Mouse (Mus musculus) forebrain, embryonic 15.5 days (tissue): ENCODE measurements at regions not wholly inside any gene's neighbourhood (a gene's known extent, or its start where the extent isn't known, plus 50 kb on each side); places are given as distances from the start of the nearest gene placed in this dataset.

Experiments used
- ATAC-seq: fragments of 200-750 bp; cut with Nextera tagmentation; replicated peaks from 2 replicates; pipeline ENCODE4 v1.8.0; 2017; ENCODE audit warnings: mild to moderate bottlenecking, moderate TSS enrichment, moderate library complexity
- H3K27ac ChIP-seq: fragments of 300-500 bp; sonication (generic); replicated peaks from 2 replicates; pipeline ENCODE4 v1.5.1; 2015; ENCODE audit warnings: mild to moderate bottlenecking, inconsistent platforms
- H3K27me3 ChIP-seq: fragments of 300-500 bp; sonication (generic); 2 replicates; pipeline ENCODE4 v1.6.1; 2015; ENCODE audit warnings: inconsistent platforms
- H3K36me3 ChIP-seq: fragments of 300-500 bp; sonication (generic); 2 replicates; pipeline ENCODE4 v1.6.1; 2015; ENCODE audit warnings: mild to moderate bottlenecking, inconsistent platforms
- H3K4me1 ChIP-seq: fragments of 300-500 bp; sonication (generic); 2 replicates; pipeline ENCODE4 v1.6.1; 2015; ENCODE audit warnings: inconsistent platforms
- H3K4me2 ChIP-seq: fragments of 300-500 bp; sonication (generic); replicated peaks from 2 replicates; pipeline ENCODE4 v1.6.1; 2015; ENCODE audit warnings: mild to moderate bottlenecking, inconsistent platforms
- H3K4me3 ChIP-seq: fragments of 300-500 bp; sonication (generic); 2 replicates; pipeline ENCODE4 v1.5.1; 2015; ENCODE audit warnings: mild to moderate bottlenecking, inconsistent platforms
- H3K9ac ChIP-seq: fragments of 300-500 bp; sonication (generic); replicated peaks from 2 replicates; pipeline ENCODE4 v1.6.1; 2015; ENCODE audit warnings: mild to moderate bottlenecking, inconsistent platforms
- H3K9me3 ChIP-seq: fragments of 300-500 bp; sonication (generic); 2 replicates; pipeline ENCODE4 v1.6.1; 2016; ENCODE audit warnings: inconsistent platforms
- WGBS: fragments of 180-500 bp; shearing (Covaris S2); methylation state at CpG from one replicate; pipeline ENCODE4 v1.1.7; 2015; ENCODE audit warnings: mixed read lengths; 5-methylcytosine and 5-hydroxymethylcytosine counted together

DNA sequence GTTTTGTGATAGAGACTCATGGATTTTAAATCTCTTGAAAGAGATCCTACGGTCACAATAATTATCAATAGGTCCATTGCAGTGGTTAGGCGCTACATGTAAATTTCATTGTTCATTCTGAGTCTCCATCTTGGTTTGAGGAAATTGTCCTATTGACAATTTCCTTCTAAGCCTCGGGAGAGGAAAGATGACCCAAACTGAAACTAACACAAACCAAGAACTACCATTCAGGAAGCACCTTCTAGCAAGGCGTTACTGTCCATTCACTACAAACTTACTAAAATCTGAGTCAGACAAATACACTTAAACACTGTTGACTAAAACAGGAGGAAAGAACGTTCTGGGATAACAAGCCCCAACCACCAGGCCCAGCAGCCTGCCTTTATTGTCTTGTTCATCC, 140.1 kb upstream of the Olig3 start:
- 86% methylated on average over 5 of the region's 5 CpGs for WGBS
- H3K4me1 ChIP-seq, result no peaks in the 10 kb centered on the region
- ATAC-seq, result no peak
- H3K4me2 ChIP-seq, result no peak overlapping the region
- no peak overlapping the region for H3K27ac ChIP-seq
- no peaks in the 10 kb centered on the region for H3K27me3 ChIP-seq
- no peak overlapping the region for H3K4me3 ChIP-seq
- no peaks in the 10 kb centered on the region for H3K9me3 ChIP-seq
- H3K9ac ChIP-seq, result no peak overlapping the region
- H3K36me3 ChIP-seq, result no peaks in the 10 kb centered on the region

DNA sequence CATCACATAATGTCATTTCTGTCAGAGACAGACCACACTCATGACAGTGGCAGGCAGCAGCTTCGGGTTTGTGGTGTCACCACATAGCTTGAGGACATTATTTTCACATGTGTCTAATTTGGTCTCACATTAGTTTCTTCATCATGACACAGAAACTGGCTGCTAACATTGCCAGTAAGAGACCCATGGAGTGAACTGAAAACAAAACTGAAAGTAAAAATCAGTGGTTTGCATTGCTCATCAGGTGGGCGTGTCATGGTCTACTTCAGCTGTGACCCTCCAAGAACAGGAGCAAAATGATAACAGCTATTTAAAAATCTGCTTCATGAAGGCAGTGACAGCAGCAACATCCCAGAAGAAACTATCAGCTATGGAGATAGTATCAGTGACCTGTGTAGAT, 146.6 kb upstream of the Olig3 start:
- no peak for ATAC-seq
- Histone ChIP-seq H3K9me3 (no peaks in the 10 kb centered on the region), H3K4me2 (no peak overlapping the region), H3K4me3 (no peak overlapping the region), H3K27me3 (no peaks in the 10 kb centered on the region), H3K9ac (no peak overlapping the region), H3K36me3 (no peaks in the 10 kb centered on the region), H3K4me1 (peaks cover 4% of the 10 kb centered on the region; the same call in 1 of the 2 replicates), H3K27ac (no peak overlapping the region)
- 92% methylated on average over 2 of the region's 2 CpGs for WGBS

DNA sequence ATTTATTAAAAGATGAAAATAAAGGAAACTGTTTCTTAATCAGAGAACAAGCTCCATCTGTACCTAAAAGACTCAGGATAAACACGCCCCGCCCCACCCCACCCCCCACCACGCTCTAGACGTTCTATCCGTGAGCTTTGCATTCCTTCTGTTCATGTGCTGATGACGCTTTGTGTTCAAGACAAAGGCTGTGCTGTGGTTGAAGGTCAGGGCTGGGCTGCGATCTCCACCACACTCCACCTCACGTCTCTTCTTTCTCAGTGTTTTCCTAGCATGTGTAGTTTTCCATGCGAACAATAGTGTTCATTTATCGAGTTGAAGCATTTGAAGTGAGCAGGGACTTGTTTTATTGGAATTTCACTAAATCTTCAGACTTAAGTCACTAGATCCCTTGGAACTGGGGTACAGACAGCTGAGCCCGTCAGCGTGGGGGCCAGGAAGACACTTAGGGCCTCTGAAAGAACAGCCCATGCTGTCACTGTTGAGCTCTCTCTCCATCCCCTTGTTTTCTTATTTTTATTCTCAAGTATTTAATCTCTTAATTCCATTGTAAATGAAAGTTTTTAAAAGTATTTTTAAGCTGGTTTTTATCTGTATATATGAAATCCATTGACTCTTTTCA, 148.1 kb upstream of the Olig3 start:
- Histone ChIP-seq H3K36me3 (no peaks in the 10 kb centered on the region), H3K9ac (no peak overlapping the region), H3K4me3 (no peak overlapping the region), H3K9me3 (no peaks in the 10 kb centered on the region), H3K4me2 (no peak overlapping the region; the same call in 1 of the 2 replicates), H3K27me3 (no peaks in the 10 kb centered on the region), H3K27ac (no peak overlapping the region), H3K4me1 (peaks cover 4% of the 10 kb centered on the region; the same call in 1 of the 2 replicates)
- WGBS, result 4% methylated on average over 12 of the region's 12 CpGs
- 0 out of 2 replicates have a peak, but pooled peaks have one; percentile 23 for ATAC-seq

- Histone ChIP-seq H3K27ac (no peak overlapping the region), H3K9ac (no peak overlapping the region), H3K9me3 (no peaks in the 10 kb centered on the region), H3K4me2 (no peak overlapping the region), H3K36me3 (no peaks in the 10 kb centered on the region), H3K4me1 (peaks cover 4% of the 10 kb centered on the region; the same call in 1 of the 2 replicates), H3K4me3 (no peak overlapping the region), H3K27me3 (no peaks in the 10 kb centered on the region)
- no peak for ATAC-seq
- 66% methylated on average over 2 of the region's 2 CpGs for WGBS
These were observed 148.8 kb upstream of the Olig3 start for GRCm38 (mm10) chr10:19207505-19207904.

- H3K4me2 ChIP-seq, result no peak overlapping the region
- ATAC-seq, result no peak
- H3K4me1 ChIP-seq, result no peaks in the 10 kb centered on the region
- H3K9me3 ChIP-seq, result no peaks in the 10 kb centered on the region
- 36% methylated on average over 2 of the region's 2 CpGs for WGBS
- H3K27ac ChIP-seq, result no peak overlapping the region
- no peak overlapping the region for H3K4me3 ChIP-seq
- no peaks in the 10 kb centered on the region for H3K27me3 ChIP-seq
- no peaks in the 10 kb centered on the region for H3K36me3 ChIP-seq
- H3K9ac ChIP-seq, result no peak overlapping the region
These were observed 156.0 kb upstream of the Olig3 start for GRCm38 (mm10) chr10:19200311-19200710.

GRCm38 (mm10) chr10:19195676-19196075, 160.7 kb upstream of the Olig3 start:
- H3K4me1 ChIP-seq, result no peaks in the 10 kb centered on the region
- no peaks in the 10 kb centered on the region for H3K9me3 ChIP-seq
- ATAC-seq, result no peak
- H3K4me2 ChIP-seq, result no peak overlapping the region
- H3K36me3 ChIP-seq, result no peaks in the 10 kb centered on the region
- 87% methylated on average over 7 of the region's 7 CpGs for WGBS
- H3K4me3 ChIP-seq, result no peak overlapping the region
- no peaks in the 10 kb centered on the region for H3K27me3 ChIP-seq
- H3K27ac ChIP-seq, result no peak overlapping the region
- H3K9ac ChIP-seq, result no peak overlapping the region

DNA sequence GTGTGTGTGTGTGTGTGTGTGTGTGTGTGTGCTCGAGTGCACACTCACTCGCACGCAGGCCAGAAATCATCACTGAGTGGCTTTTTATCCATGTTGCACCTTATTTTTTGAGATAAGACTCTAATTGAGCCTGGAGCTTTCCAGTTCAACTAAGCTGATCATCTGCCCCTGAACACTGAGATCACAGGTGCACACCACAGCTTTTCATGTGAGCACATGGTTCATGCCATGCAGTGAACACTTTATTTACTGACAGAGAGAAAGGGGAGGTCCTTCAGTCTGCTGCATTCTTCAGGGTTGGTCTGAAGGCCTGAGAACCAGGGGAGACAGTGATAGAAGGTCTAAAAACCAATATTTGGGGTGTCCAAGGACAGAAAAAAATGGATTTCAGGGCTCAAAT, 161.7 kb upstream of the Olig3 start:
- no peaks in the 10 kb centered on the region for H3K36me3 ChIP-seq
- no peaks in the 10 kb centered on the region for H3K4me1 ChIP-seq
- 86% methylated on average over 3 of the region's 3 CpGs for WGBS
- no peak for ATAC-seq
- no peak overlapping the region for H3K27ac ChIP-seq
- no peak overlapping the region for H3K4me2 ChIP-seq
- no peaks in the 10 kb centered on the region for H3K27me3 ChIP-seq
- no peak overlapping the region for H3K4me3 ChIP-seq
- no peak overlapping the region for H3K9ac ChIP-seq
- H3K9me3 ChIP-seq, result no peaks in the 10 kb centered on the region

DNA sequence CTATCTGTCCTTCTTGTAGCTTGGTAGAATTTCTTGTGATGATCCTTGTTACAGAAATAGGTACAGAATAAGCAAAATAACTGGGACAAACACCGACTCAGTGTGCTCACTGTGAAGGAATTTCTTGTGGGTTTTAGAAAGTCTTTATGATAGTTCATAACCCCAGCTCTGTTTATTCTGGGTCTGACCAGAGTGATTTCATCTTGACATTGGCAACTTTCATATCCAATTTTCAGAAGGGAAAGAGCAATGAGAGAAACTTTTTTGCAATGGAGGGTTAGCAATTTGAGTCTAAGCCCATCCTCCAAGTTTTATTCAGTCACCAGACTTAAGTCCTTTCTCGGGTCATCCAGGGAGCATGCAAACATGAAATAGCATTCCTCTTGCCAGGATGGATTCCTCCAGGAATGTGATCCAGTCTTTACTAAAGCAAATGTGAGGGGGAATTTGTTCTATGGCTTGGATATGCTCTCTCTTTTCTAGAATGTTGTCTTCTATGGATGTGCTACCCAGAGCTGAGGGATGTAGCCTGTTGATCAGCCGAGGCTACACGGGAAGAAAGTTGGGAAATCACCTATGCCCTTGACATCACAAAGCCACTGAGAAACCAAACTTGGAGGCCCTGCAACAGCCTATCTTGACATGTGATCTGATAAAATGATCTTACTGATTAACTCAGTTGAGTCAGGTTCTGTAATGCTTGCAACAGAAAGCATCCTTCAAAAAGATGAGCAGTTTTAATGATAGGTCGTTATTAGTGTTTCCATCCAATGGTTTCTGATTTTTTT, 163.2 kb upstream of the Olig3 start:
- H3K27me3 ChIP-seq, result no peaks in the 10 kb centered on the region
- WGBS, result 87% methylated on average over 5 of the region's 5 CpGs
- ATAC-seq, result no peak
- no peaks in the 10 kb centered on the region for H3K36me3 ChIP-seq
- H3K9ac ChIP-seq, result no peak overlapping the region
- H3K27ac ChIP-seq, result no peak overlapping the region
- no peaks in the 10 kb centered on the region for H3K4me1 ChIP-seq
- H3K4me2 ChIP-seq, result no peak overlapping the region
- H3K4me3 ChIP-seq, result no peak overlapping the region
- no peaks in the 10 kb centered on the region for H3K9me3 ChIP-seq

DNA sequence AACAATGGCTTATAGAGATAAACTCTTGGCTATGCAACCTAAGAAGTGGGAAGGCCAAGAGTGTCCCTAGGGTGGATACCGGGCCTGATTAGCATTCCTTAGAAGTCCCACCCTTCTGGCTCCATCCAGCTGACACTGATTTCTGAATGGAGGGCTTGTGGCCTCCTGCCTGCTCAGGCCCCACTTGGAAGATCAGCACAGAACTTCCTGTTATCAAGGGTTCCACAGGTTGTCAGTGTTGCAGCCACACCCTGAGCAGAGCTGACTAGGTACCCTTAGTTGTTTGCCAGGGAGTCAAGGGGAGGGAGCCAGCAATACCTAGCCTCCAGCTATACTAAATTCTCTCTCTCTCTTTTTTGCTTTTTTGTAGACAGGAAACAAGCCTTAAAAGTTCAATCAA, 164.1 kb upstream of the Olig3 start:
- Histone ChIP-seq H3K36me3 (no peaks in the 10 kb centered on the region), H3K4me2 (no peak overlapping the region), H3K9ac (no peak overlapping the region), H3K4me1 (no peaks in the 10 kb centered on the region), H3K27me3 (peaks cover 3% of the 10 kb centered on the region; the same call in 1 of the 2 replicates), H3K27ac (no peak overlapping the region), H3K9me3 (no peaks in the 10 kb centered on the region), H3K4me3 (no peak overlapping the region)
- ATAC-seq, result no peak
- 29% methylated on average over 1 of the region's 1 CpGs for WGBS

DNA sequence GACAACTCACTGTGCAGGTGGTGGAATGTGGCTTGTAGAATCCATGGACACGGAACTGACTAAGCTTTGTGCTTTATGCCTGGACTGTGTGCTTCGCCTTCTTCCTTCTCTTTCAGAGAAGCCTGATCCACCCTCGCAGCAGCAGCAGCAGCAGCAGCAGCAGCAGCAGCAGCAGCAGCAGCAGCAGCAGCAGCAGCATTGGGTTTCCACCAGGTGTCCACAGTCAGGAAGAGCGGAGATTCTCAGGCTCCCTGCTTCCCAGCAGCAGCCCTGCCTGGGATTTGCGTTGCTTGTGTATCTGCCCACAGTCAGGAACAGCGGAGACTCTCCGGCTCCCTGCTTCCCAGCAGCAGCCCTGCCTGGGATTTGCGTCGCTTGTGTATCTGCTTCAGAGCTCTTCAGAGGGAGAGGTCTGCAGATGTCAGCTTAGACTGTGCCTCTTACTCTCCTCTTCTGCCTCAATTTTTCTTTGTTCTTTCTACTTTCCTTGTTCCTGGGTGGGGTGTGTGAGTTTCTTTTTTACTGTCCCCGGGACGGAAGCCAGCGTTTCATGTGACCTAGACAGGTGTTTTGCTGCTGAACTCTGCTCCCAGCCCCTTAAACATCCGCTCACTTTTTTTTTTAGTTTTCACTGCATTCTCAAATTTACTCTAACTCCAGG, 168.1 kb upstream of the Olig3 start:
- Histone ChIP-seq H3K27me3 (peaks cover 3% of the 10 kb centered on the region; the same call in 1 of the 2 replicates), H3K9ac (peak overlapping the region; percentile 36; the same call in 1 of the 2 replicates), H3K36me3 (no peaks in the 10 kb centered on the region), H3K4me2 (peak overlapping the region; percentile 36), H3K4me1 (peaks cover 3% of the 10 kb centered on the region; the same call in 1 of the 2 replicates), H3K4me3 (peak overlapping the region; percentile 17), H3K9me3 (no peaks in the 10 kb centered on the region), H3K27ac (no peak overlapping the region)
- WGBS, result 22% methylated on average over 13 of the region's 13 CpGs
- ATAC-seq, result peak; percentile 60; the same call in 1 of the 2 replicates

GRCm38 (mm10) chr10:19187716-19188081, 168.6 kb upstream of the Olig3 start:
- no peak overlapping the region for H3K9ac ChIP-seq
- no peaks in the 10 kb centered on the region for H3K36me3 ChIP-seq
- no peak overlapping the region for H3K4me3 ChIP-seq
- H3K27me3 ChIP-seq, result peaks cover 3% of the 10 kb centered on the region; the same call in 1 of the 2 replicates
- no peak overlapping the region for H3K27ac ChIP-seq
- no peaks in the 10 kb centered on the region for H3K9me3 ChIP-seq
- ATAC-seq, result no peak
- peak overlapping the region; percentile 36; the same call in 1 of the 2 replicates for H3K4me2 ChIP-seq
- peaks cover 3% of the 10 kb centered on the region; the same call in 1 of the 2 replicates for H3K4me1 ChIP-seq
- 67% methylated on average over 4 of the region's 4 CpGs for WGBS

GRCm38 (mm10) chr10:19187084-19187615, 169.2 kb upstream of the Olig3 start:
- Histone ChIP-seq H3K9ac (no peak overlapping the region), H3K27ac (no peak overlapping the region), H3K4me3 (no peak overlapping the region), H3K36me3 (no peaks in the 10 kb centered on the region), H3K9me3 (no peaks in the 10 kb centered on the region), H3K4me2 (no peak overlapping the region), H3K27me3 (peaks cover 3% of the 10 kb centered on the region; the same call in 1 of the 2 replicates), H3K4me1 (peaks cover 3% of the 10 kb centered on the region; the same call in 1 of the 2 replicates)
- WGBS, result 94% methylated on average over 2 of the region's 2 CpGs
- no peak for ATAC-seq
